Mouse (Mus musculus): Measurements from ENCODE around the gene Nol10. TPM values are rescaled to one million over a fixed set of nuclear protein-coding genes. Genes with fewer than 3 reads are reported as not detected.

Gene Nol10
- polyA plus RNA-seq, 1 experiment from 2014 or later = 37.5 TPM

GRCm38 (mm10) chr12:17401419-17401818, 53.2 kb downstream of the Nol10 start:
- 95% methylated on average over 1 of the region's 1 CpGs for WGBS
- DNase-seq (ENCODE audit: low spot score) (no peak), ATAC-seq (replicated peaks; ENCODE audit: insufficient number of reproducible peaks, low FRiP score, low TSS enrichment, low read depth) (no peak)
- Histone ChIP-seq H3K4me1 (ENCODE audit: control insufficient read depth, insufficient read depth, low read length) (no peaks in the 10 kb centered on the region), H3K36me3 (replicated peaks; ENCODE audit: control insufficient read depth, insufficient read depth, low read depth, low read length) (no peaks in the 10 kb centered on the region; the same call in none of the 2 replicates), H3K27ac (replicated peaks; ENCODE audit: low read depth, low read length) (no peak overlapping the region), H3K9me3 (replicated peaks; ENCODE audit: control insufficient read depth, low read length) (no peaks in the 10 kb centered on the region), H3K27me3 (ENCODE audit: control insufficient read depth, insufficient read depth, low read length) (no peaks in the 10 kb centered on the region), H3K4me3 (ENCODE audit: low read depth, low read length) (no peak overlapping the region), H3K4me2 (ENCODE audit: low read depth, low read length) (no peak overlapping the region), H3K9ac (replicated peaks; ENCODE audit: low read length) (no peak overlapping the region)

- Histone ChIP-seq H3K9me3 (replicated peaks; ENCODE audit: control insufficient read depth, low read length) (no peaks in the 10 kb centered on the region), H3K4me1 (ENCODE audit: control insufficient read depth, insufficient read depth, low read length) (no peaks in the 10 kb centered on the region), H3K4me2 (ENCODE audit: low read depth, low read length) (no peak overlapping the region), H3K27ac (replicated peaks; ENCODE audit: low read depth, low read length) (no peak overlapping the region), H3K27me3 (ENCODE audit: control insufficient read depth, insufficient read depth, low read length) (no peaks in the 10 kb centered on the region), H3K36me3 (replicated peaks; ENCODE audit: control insufficient read depth, insufficient read depth, low read depth, low read length) (no peaks in the 10 kb centered on the region; the same call in none of the 2 replicates), H3K4me3 (ENCODE audit: low read depth, low read length) (no peak overlapping the region), H3K9ac (replicated peaks; ENCODE audit: low read length) (no peak overlapping the region)
- no peak for ATAC-seq (replicated peaks; ENCODE audit: insufficient number of reproducible peaks, low FRiP score, low TSS enrichment, low read depth)
- WGBS = 81% methylated on average over 3 of the region's 3 CpGs
- no peak for DNase-seq (ENCODE audit: low spot score)
Measured at GRCm38 (mm10) chr12:17402116-17402515, 53.9 kb downstream of the Nol10 start.

- no peak for ATAC-seq (replicated peaks; ENCODE audit: insufficient number of reproducible peaks, low FRiP score, low TSS enrichment, low read depth)
- Histone ChIP-seq H3K4me2 (ENCODE audit: low read depth, low read length) (no peak overlapping the region), H3K4me3 (ENCODE audit: low read depth, low read length) (no peak overlapping the region), H3K4me1 (ENCODE audit: control insufficient read depth, insufficient read depth, low read length) (no peaks in the 10 kb centered on the region), H3K27me3 (ENCODE audit: control insufficient read depth, insufficient read depth, low read length) (no peaks in the 10 kb centered on the region), H3K27ac (replicated peaks; ENCODE audit: low read depth, low read length) (no peak overlapping the region), H3K9me3 (replicated peaks; ENCODE audit: control insufficient read depth, low read length) (no peaks in the 10 kb centered on the region), H3K36me3 (replicated peaks; ENCODE audit: control insufficient read depth, insufficient read depth, low read depth, low read length) (peaks cover 4% of the 10 kb centered on the region), H3K9ac (replicated peaks; ENCODE audit: low read length) (no peak overlapping the region)
- DNase-seq (ENCODE audit: low spot score) = no peak
- WGBS = 92% methylated on average over 4 of the region's 4 CpGs
Measured at GRCm38 (mm10) chr12:17403998-17404397, 55.7 kb downstream of the Nol10 start.

- peaks cover 4% of the 10 kb centered on the region for H3K36me3 ChIP-seq (replicated peaks; ENCODE audit: control insufficient read depth, insufficient read depth, low read depth, low read length)
Measured at GRCm38 (mm10) chr12:17406825-17407224, 58.6 kb downstream of the Nol10 start.

GRCm38 (mm10) chr12:17408312-17408711, 60.1 kb downstream of the Nol10 start:
- Histone ChIP-seq H3K9me3 (replicated peaks; ENCODE audit: control insufficient read depth, low read length) (no peaks in the 10 kb centered on the region), H3K4me3 (ENCODE audit: low read depth, low read length) (no peak overlapping the region), H3K36me3 (replicated peaks; ENCODE audit: control insufficient read depth, insufficient read depth, low read depth, low read length) (peaks cover 4% of the 10 kb centered on the region), H3K9ac (replicated peaks; ENCODE audit: low read length) (no peak overlapping the region), H3K27me3 (ENCODE audit: control insufficient read depth, insufficient read depth, low read length) (no peaks in the 10 kb centered on the region), H3K27ac (replicated peaks; ENCODE audit: low read depth, low read length) (no peak overlapping the region), H3K4me2 (ENCODE audit: low read depth, low read length) (no peak overlapping the region), H3K4me1 (ENCODE audit: control insufficient read depth, insufficient read depth, low read length) (no peaks in the 10 kb centered on the region)
- DNase-seq (ENCODE audit: low spot score) (no peak), ATAC-seq (replicated peaks; ENCODE audit: insufficient number of reproducible peaks, low FRiP score, low TSS enrichment, low read depth) (no peak)
- WGBS = 92% methylated on average over 7 of the region's 7 CpGs

More at GRCm38 (mm10) chr12:17406825-17407224, 58.6 kb downstream of the Nol10 start:
- Histone ChIP-seq H3K27ac (replicated peaks; ENCODE audit: low read depth, low read length) (no peak overlapping the region), H3K4me1 (ENCODE audit: control insufficient read depth, insufficient read depth, low read length) (no peaks in the 10 kb centered on the region), H3K9me3 (replicated peaks; ENCODE audit: control insufficient read depth, low read length) (no peaks in the 10 kb centered on the region), H3K4me2 (ENCODE audit: low read depth, low read length) (no peak overlapping the region), H3K9ac (replicated peaks; ENCODE audit: low read length) (no peak overlapping the region), H3K4me3 (ENCODE audit: low read depth, low read length) (no peak overlapping the region), H3K27me3 (ENCODE audit: control insufficient read depth, insufficient read depth, low read length) (no peaks in the 10 kb centered on the region)
- DNase-seq (ENCODE audit: low spot score) (no peak), ATAC-seq (replicated peaks; ENCODE audit: insufficient number of reproducible peaks, low FRiP score, low TSS enrichment, low read depth) (no peak)
- 96% methylated on average over 4 of the region's 4 CpGs for WGBS

- DNase-seq (ENCODE audit: low spot score) = no peak
Measured at GRCm38 (mm10) chr12:17411242-17411641, 63.0 kb downstream of the Nol10 start.

GRCm38 (mm10) chr12:17411797-17412526, 63.7 kb downstream of the Nol10 start:
- Histone ChIP-seq H3K4me3 (ENCODE audit: low read depth, low read length) (no peak overlapping the region), H3K27me3 (ENCODE audit: control insufficient read depth, insufficient read depth, low read length) (no peaks in the 10 kb centered on the region), H3K4me1 (ENCODE audit: control insufficient read depth, insufficient read depth, low read length) (no peaks in the 10 kb centered on the region), H3K4me2 (ENCODE audit: low read depth, low read length) (no peak overlapping the region), H3K27ac (replicated peaks; ENCODE audit: low read depth, low read length) (no peak overlapping the region), H3K9me3 (replicated peaks; ENCODE audit: control insufficient read depth, low read length) (no peaks in the 10 kb centered on the region), H3K9ac (replicated peaks; ENCODE audit: low read length) (no peak overlapping the region), H3K36me3 (replicated peaks; ENCODE audit: control insufficient read depth, insufficient read depth, low read depth, low read length) (peaks cover 4% of the 10 kb centered on the region)
- DNase-seq (ENCODE audit: low spot score) (no peak), ATAC-seq (replicated peaks; ENCODE audit: insufficient number of reproducible peaks, low FRiP score, low TSS enrichment, low read depth) (no peak)
- WGBS = 86% methylated on average over 12 of the region's 12 CpGs

More at GRCm38 (mm10) chr12:17411242-17411641, 63.0 kb downstream of the Nol10 start:
- Histone ChIP-seq H3K4me3 (ENCODE audit: low read depth, low read length) (no peak overlapping the region), H3K27me3 (ENCODE audit: control insufficient read depth, insufficient read depth, low read length) (no peaks in the 10 kb centered on the region), H3K36me3 (replicated peaks; ENCODE audit: control insufficient read depth, insufficient read depth, low read depth, low read length) (peaks cover 4% of the 10 kb centered on the region), H3K27ac (replicated peaks; ENCODE audit: low read depth, low read length) (no peak overlapping the region), H3K4me2 (ENCODE audit: low read depth, low read length) (no peak overlapping the region), H3K9me3 (replicated peaks; ENCODE audit: control insufficient read depth, low read length) (no peaks in the 10 kb centered on the region), H3K4me1 (ENCODE audit: control insufficient read depth, insufficient read depth, low read length) (no peaks in the 10 kb centered on the region), H3K9ac (replicated peaks; ENCODE audit: low read length) (no peak overlapping the region)
- 91% methylated on average over 2 of the region's 2 CpGs for WGBS
- no peak for ATAC-seq (replicated peaks; ENCODE audit: insufficient number of reproducible peaks, low FRiP score, low TSS enrichment, low read depth)

- H3K4me1 ChIP-seq (ENCODE audit: control insufficient read depth, insufficient read depth, low read length) = no peaks in the 10 kb centered on the region
- H3K4me3 ChIP-seq (ENCODE audit: low read depth, low read length) = no peak overlapping the region
- WGBS = 89% methylated on average over 7 of the region's 7 CpGs
- H3K27me3 ChIP-seq (ENCODE audit: control insufficient read depth, insufficient read depth, low read length) = no peaks in the 10 kb centered on the region
- no peaks in the 10 kb centered on the region for H3K9me3 ChIP-seq (replicated peaks; ENCODE audit: control insufficient read depth, low read length)
- DNase-seq (ENCODE audit: low spot score) = no peak
- H3K4me2 ChIP-seq (ENCODE audit: low read depth, low read length) = no peak overlapping the region
- H3K9ac ChIP-seq (replicated peaks; ENCODE audit: low read length) = no peak overlapping the region
- ATAC-seq (replicated peaks; ENCODE audit: insufficient number of reproducible peaks, low FRiP score, low TSS enrichment, low read depth) = no peak
- H3K27ac ChIP-seq (replicated peaks; ENCODE audit: low read depth, low read length) = no peak overlapping the region
- H3K36me3 ChIP-seq (replicated peaks; ENCODE audit: control insufficient read depth, insufficient read depth, low read depth, low read length) = peaks cover 3% of the 10 kb centered on the region; the same call in 1 of the 2 replicates
Measured at GRCm38 (mm10) chr12:17414734-17415133, 66.5 kb downstream of the Nol10 start.

Measured in embryonic facial prominence, embryonic 11.5 days (tissue).